Mouse (Mus musculus) cortical plate, adult 2 months (tissue): ENCODE measurements at regions not wholly inside any gene's neighbourhood (a gene's known extent, or its start where the extent isn't known, plus 50 kb on each side); places are given as distances from the start of the nearest gene placed in this dataset.

ENCODE experiments used
- H3K27ac ChIP-seq: fragments of 200-500 bp; 2 replicates; pipeline ENCODE4 v1.5.1; 2012; ENCODE audit warnings: low read length, control low read depth, inconsistent platforms; ENCODE audit not compliant: insufficient read depth
- H3K4me1 ChIP-seq: fragments of 200-500 bp; 2 replicates; pipeline ENCODE4 v1.6.1; 2011; ENCODE audit warnings: low read length; ENCODE audit not compliant: control insufficient read depth, insufficient read depth
- H3K4me3 ChIP-seq: fragments of 200-500 bp; 2 replicates; pipeline ENCODE4 v1.5.1; 2011; ENCODE audit warnings: mild to moderate bottlenecking, low read length, control low read depth; ENCODE audit not compliant: insufficient read depth
- CTCF ChIP-seq: fragments of 200-500 bp; IDR thresholded peaks from 2 replicates; pipeline ENCODE4 v1.5.1; 2011; ENCODE audit warnings: mild to moderate bottlenecking, control low read depth, low read length; ENCODE audit not compliant: insufficient read depth; ENCODE audit errors: extremely low read depth
- POLR2A ChIP-seq: fragments of 200-500 bp; IDR thresholded peaks from 2 replicates; pipeline ENCODE4 v1.6.1; 2011; ENCODE audit warnings: mild to moderate bottlenecking, low read length, control low read depth; ENCODE audit not compliant: insufficient read depth; ENCODE audit errors: extremely low read depth

DNA sequence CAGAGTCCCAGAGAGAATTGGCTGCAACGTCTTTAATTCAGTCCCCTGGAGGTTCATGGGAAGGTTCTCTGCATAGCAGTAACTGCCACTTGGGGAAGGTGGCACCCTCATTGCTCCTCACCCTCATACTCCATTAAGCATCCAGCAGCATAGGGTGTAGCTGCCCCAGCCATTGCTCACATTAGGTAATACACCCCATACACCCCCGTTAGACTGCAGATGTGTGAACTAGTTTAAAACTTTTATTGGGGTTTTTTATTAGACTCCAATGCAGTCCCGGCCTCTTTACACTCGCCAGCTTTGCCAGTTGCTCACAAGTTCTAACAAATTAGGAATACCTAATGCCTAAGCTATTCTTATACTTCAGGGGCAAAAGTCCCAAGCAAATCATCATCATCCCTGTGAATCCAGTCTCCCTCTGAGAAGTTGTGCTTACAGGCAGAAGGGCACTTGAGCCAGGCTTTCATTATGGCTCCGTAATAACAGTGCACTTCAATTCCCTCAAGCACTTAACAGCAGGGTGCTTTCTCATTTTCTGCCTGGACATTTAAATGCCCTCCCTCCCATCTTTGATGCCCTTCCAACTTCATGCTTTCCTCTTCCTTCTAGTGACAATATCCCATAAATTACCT is 265.7 kb downstream of the Lyplal1 start:
- H3K4me3 ChIP-seq: no peak overlapping the region
- TF ChIP-seq CTCF (no peak), POLR2A (no peak)
- H3K27ac ChIP-seq: no peak overlapping the region
- no peaks in the 10 kb centered on the region for H3K4me1 ChIP-seq

DNA sequence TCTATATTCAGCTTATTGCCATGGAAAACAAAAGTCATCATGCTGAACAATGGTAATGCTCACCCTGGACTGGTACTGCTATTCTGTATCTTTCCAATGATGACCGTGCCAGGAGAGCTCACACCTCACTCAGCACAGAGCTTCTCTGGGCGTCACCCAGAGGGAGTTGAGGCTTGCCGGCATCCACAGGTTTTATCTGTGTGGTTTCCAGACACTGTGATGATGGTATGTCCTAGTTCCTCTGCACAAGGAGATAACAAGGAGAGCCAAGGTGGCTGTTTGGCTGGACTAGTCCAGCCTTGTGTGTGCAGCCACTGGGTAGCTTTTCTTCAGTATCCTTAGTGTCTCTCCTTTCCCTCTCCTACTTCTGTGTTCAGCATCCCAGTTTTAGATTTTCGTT is 255.4 kb downstream of the Lyplal1 start:
- Histone ChIP-seq H3K27ac (no peak overlapping the region), H3K4me1 (no peaks in the 10 kb centered on the region), H3K4me3 (no peak overlapping the region)
- no peak for TF ChIP-seq POLR2A
- TF ChIP-seq CTCF: no peak

GRCm38 (mm10) chr1:185865945-185866344 is 251.2 kb downstream of the Lyplal1 start:
- Histone ChIP-seq H3K4me1 (no peaks in the 10 kb centered on the region), H3K4me3 (no peak overlapping the region), H3K27ac (no peak overlapping the region)
- TF ChIP-seq POLR2A (no peak), CTCF (no peak)

GRCm38 (mm10) chr1:185866612-185867011 is 250.5 kb downstream of the Lyplal1 start:
- H3K27ac ChIP-seq: no peak overlapping the region
- TF ChIP-seq CTCF (no peak), POLR2A (no peak)
- H3K4me3 ChIP-seq: no peak overlapping the region
- no peaks in the 10 kb centered on the region for H3K4me1 ChIP-seq

- TF ChIP-seq POLR2A: no peak
- TF ChIP-seq CTCF: no peak
- no peaks in the 10 kb centered on the region for H3K4me1 ChIP-seq
Measured at GRCm38 (mm10) chr1:185867018-185867417, 250.1 kb downstream of the Lyplal1 start.

DNA sequence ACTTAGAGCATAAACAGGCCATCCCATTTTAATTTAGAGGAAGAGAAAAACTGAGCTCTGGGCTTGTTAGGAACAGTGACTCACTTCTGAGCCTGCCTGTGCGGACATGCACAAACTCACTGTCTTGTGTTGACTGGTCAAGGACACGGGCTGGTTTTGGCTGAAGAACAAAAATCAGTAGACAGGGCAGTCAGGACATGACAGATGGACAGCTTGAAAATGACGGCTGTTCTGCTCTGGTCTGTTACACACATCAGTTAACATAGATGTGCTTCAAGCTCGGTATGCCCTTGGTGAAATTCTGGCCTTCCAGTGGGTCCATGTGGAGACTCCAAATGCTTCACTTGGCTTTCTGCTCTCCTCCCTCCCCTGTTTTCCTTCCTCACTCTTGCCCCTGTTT is 248.4 kb downstream of the Lyplal1 start:
- no peak overlapping the region for H3K4me3 ChIP-seq
- no peak for TF ChIP-seq CTCF
- TF ChIP-seq POLR2A: no peak
- H3K27ac ChIP-seq: no peak overlapping the region
- H3K4me1 ChIP-seq: no peaks in the 10 kb centered on the region

More at GRCm38 (mm10) chr1:185867018-185867417, 250.1 kb downstream of the Lyplal1 start:
- Histone ChIP-seq H3K27ac (no peak overlapping the region), H3K4me3 (no peak overlapping the region)

GRCm38 (mm10) chr1:185887031-185887430 is 230.1 kb downstream of the Lyplal1 start:
- Histone ChIP-seq H3K4me3 (no peak overlapping the region), H3K27ac (no peak overlapping the region), H3K4me1 (no peaks in the 10 kb centered on the region)
- TF ChIP-seq POLR2A (no peak), CTCF (no peak)

DNA sequence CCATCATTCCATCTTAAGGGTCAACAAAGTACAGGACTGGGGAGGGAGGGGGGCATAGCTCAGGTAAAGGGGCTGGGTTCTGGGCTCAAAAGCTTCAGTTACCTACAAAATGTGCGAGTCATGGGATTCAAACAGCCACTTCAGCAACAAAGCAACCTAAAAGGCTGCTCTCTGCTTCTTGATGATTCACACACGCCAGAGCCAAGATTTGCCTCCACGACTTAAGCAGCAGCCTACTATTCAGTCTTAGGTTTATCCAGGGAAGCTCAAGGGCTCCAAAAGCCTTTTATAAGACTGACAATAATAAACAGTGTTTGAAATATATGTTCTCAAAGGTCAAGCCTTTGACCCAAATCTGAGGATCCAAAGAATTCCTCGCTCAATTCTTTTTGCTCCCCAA is 225.3 kb downstream of the Lyplal1 start:
- Histone ChIP-seq H3K4me1 (no peaks in the 10 kb centered on the region), H3K4me3 (no peak overlapping the region), H3K27ac (no peak overlapping the region)
- no peak for TF ChIP-seq CTCF
- TF ChIP-seq POLR2A: no peak

DNA sequence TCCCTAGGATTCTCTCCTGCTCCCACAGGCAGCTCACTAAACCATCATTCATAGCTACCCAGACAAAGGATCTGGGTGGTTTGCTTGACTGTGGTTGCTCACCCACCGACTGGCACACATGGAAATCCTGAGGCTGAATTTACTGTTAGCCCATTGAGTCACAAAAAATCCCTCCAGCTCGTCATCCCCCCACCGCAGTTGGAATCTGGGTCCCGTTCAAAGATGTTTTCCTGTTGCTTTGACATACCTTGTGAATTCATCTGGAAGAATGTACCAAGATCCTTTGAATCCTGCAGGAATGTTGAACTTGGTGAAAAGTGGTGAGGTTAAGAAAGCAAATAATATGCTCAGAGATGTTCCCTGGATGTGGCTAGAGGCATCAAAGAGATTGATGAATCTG is 223.7 kb downstream of the Lyplal1 start:
- no peaks in the 10 kb centered on the region for H3K4me1 ChIP-seq
- TF ChIP-seq POLR2A (no peak), CTCF (no peak)

DNA sequence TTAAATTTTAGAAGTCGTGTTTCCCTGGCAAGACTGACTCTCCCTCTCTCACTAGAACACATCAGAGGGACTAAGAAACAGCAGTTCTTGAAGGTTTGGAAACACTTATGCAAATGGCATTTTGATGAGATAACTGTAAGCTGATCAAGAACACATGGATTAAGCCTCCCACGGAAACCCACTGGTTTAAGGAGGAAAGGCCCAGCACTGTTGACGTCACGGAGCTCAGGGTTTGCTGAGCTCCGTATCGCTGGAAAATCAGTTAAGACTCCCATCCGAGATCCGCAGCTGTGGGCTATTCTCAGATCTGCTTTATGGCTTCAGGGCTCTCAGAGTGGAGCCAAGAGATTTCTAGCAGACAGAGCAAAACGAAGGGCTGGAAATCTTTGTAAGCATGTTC is 218.6 kb downstream of the Lyplal1 start:
- no peak overlapping the region for H3K4me3 ChIP-seq
- no peaks in the 10 kb centered on the region for H3K4me1 ChIP-seq
- no peak overlapping the region for H3K27ac ChIP-seq
- TF ChIP-seq CTCF (no peak), POLR2A (no peak)

More for the DNA sequence above, 223.7 kb downstream of the Lyplal1 start:
- no peak overlapping the region for H3K4me3 ChIP-seq
- H3K27ac ChIP-seq: no peak overlapping the region
